Mouse (Mus musculus) MEL (cell line): ENCODE data around the gene Nfxl1.
"Not testable (repeated sequence)": the region's sequence is repeated elsewhere in the genome, so short reads cannot be mapped to it uniquely, and the experiment has no call there.

ENCODE experiments used
- CHD1 ChIP-seq: IDR thresholded peaks from 2 replicates; pipeline ENCODE4 v1.6.1; 2012; ENCODE audit warnings: low read depth, mild to moderate bottlenecking, inconsistent platforms, low read length, improper control_type of control experiment
- CTCF ChIP-seq, 3 experiments: IDR thresholded peaks in 2 of 3; conservative IDR thresholded peaks in 1 of 3; 2 replicates each; pipeline ENCODE4 v1.5.1; 2011 to 2012; ENCODE audit warnings: low read length in 3 of 3, low read depth in 2 of 3, mild to moderate bottlenecking in 2 of 3, improper control_type of control experiment in 1 of 3, inconsistent platforms in 1 of 3, mixed read lengths in 1 of 3, moderate library complexity in 1 of 3; ENCODE audit not compliant: control insufficient read depth in 1 of 3, insufficient read depth in 1 of 3, poor library complexity in 1 of 3, severe bottlenecking in 1 of 3
- EP300 ChIP-seq, 2 experiments: IDR thresholded peaks; 2 replicates each; pipeline ENCODE4 v1.6.1; 2011; ENCODE audit warnings: improper control_type of control experiment in 2 of 2, low read length in 2 of 2, low read depth in 1 of 2, mild to moderate bottlenecking in 1 of 2
- MAX ChIP-seq: IDR thresholded peaks from 2 replicates; pipeline ENCODE4 v1.6.1; 2011; ENCODE audit warnings: low read length, improper control_type of control experiment
- NELFE ChIP-seq: IDR thresholded peaks from 2 replicates; pipeline ENCODE4 v1.6.1; 2011; ENCODE audit warnings: low read depth, low read length, improper control_type of control experiment
- POLR2A ChIP-seq, 2 experiments: IDR thresholded peaks; 2 replicates each; pipeline ENCODE4 v1.6.1; 2011 to 2012; ENCODE audit warnings: low read length in 2 of 2, mild to moderate bottlenecking in 2 of 2, control low read depth in 1 of 2, improper control_type of control experiment in 1 of 2, low read depth in 1 of 2, moderate library complexity in 1 of 2; ENCODE audit not compliant: control insufficient read depth in 1 of 2, insufficient read depth in 1 of 2, poor library complexity in 1 of 2
- POLR2AphosphoS2 ChIP-seq: IDR thresholded peaks from 2 replicates; pipeline ENCODE4 v1.6.1; 2011; ENCODE audit warnings: low read length, improper control_type of control experiment
- TAL1 ChIP-seq: IDR thresholded peaks from 2 replicates; pipeline ENCODE4 v1.6.1; 2012; ENCODE audit warnings: mild to moderate bottlenecking, inconsistent platforms, low read length, moderate library complexity, mixed read lengths
- TCF12 ChIP-seq: IDR thresholded peaks from 2 replicates; pipeline ENCODE4 v1.6.1; 2014; ENCODE audit warnings: low read depth, mild to moderate bottlenecking, inconsistent platforms, low read length, improper control_type of control experiment, moderate library complexity
- USF2 ChIP-seq, 2 experiments: IDR thresholded peaks; 2 replicates each; pipeline ENCODE4 v1.6.1; 2011 to 2012; ENCODE audit warnings: improper control_type of control experiment in 2 of 2, low read length in 2 of 2, borderline replicate concordance in 1 of 2, inconsistent platforms in 1 of 2, low read depth in 1 of 2, mild to moderate bottlenecking in 1 of 2; ENCODE audit not compliant: insufficient read depth in 1 of 2

GRCm38 (mm10) chr5:72579599-72579998 lies 20.1 kb upstream of the Nfxl1 start:
- TF ChIP-seq TCF12; EP300 (IDR thresholded peaks at IDR 0.05; ENCODE audit: low read depth in 1 of 2, low read length in 2 of 2); POLR2A (IDR thresholded peaks at IDR 0.05; ENCODE audit: control insufficient read depth in 1 of 2, insufficient read depth in 1 of 2, low read depth in 1 of 2, low read length in 2 of 2, poor library complexity in 1 of 2); CTCF (IDR thresholded peaks at IDR 0.05 in 2 of 3, conservative IDR thresholded peaks at IDR 0.05 in 1 of 3; ENCODE audit: control insufficient read depth in 1 of 3, insufficient read depth in 1 of 3, low read depth in 2 of 3, low read length in 3 of 3, poor library complexity in 1 of 3, severe bottlenecking in 1 of 3); NELFE; USF2 (IDR thresholded peaks at IDR 0.05; ENCODE audit: borderline replicate concordance in 1 of 2, insufficient read depth in 1 of 2, low read depth in 1 of 2, low read length in 2 of 2); MAX; CHD1; TAL1; POLR2AphosphoS2: not testable (repeated sequence)
